Mouse (Mus musculus): ENCODE measurements around the gene Pam. TPM values are rescaled to one million over a fixed set of nuclear protein-coding genes. Genes with fewer than 3 reads are reported as not detected.

Pam gene
- polyA plus RNA-seq, 1 experiment from 2014 or later, result 30.7 TPM

GRCm38 (mm10) chr1:98068177-98068576 lies 27.3 kb downstream of the Pam start:
- no peaks in the 10 kb centered on the region for H3K36me3 ChIP-seq (ENCODE audit: control insufficient read depth, insufficient read depth, low read length)
- no peak overlapping the region for H3K27ac ChIP-seq (ENCODE audit: low read length)
- H3K9me3 ChIP-seq (ENCODE audit: control insufficient read depth, low read length), result no peaks in the 10 kb centered on the region
- H3K4me3 ChIP-seq (ENCODE audit: low read length), result no peak overlapping the region
- H3K27me3 ChIP-seq (replicated peaks; ENCODE audit: control insufficient read depth, insufficient read depth, low read length), result no peaks in the 10 kb centered on the region
- H3K4me2 ChIP-seq (ENCODE audit: low read depth, low read length), result no peak overlapping the region
- 81% methylated on average over 4 of the region's 4 CpGs for WGBS
- H3K9ac ChIP-seq (ENCODE audit: low read depth, low read length), result no peak overlapping the region
- no peak for ATAC-seq
- H3K4me1 ChIP-seq (ENCODE audit: control insufficient read depth, insufficient read depth, low read length), result peaks cover 4% of the 10 kb centered on the region

- Histone ChIP-seq H3K9me3 (ENCODE audit: control insufficient read depth, low read length) (no peaks in the 10 kb centered on the region), H3K9ac (ENCODE audit: low read depth, low read length) (no peak overlapping the region), H3K4me1 (ENCODE audit: control insufficient read depth, insufficient read depth, low read length) (0 out of 2 replicates have a peak, but pooled peaks cover 5% of the 10 kb centered on the region), H3K27ac (ENCODE audit: low read length) (no peak overlapping the region), H3K4me3 (ENCODE audit: low read length) (no peak overlapping the region), H3K36me3 (ENCODE audit: control insufficient read depth, insufficient read depth, low read length) (no peaks in the 10 kb centered on the region), H3K4me2 (ENCODE audit: low read depth, low read length) (no peak overlapping the region), H3K27me3 (replicated peaks; ENCODE audit: control insufficient read depth, insufficient read depth, low read length) (no peaks in the 10 kb centered on the region)
- ATAC-seq, result peak; percentile 60; the same call in 1 of the 2 replicates
- WGBS, result 18% methylated on average over 2 of the region's 2 CpGs
Measured at GRCm38 (mm10) chr1:98062074-98062473, 33.4 kb downstream of the Pam start.

GRCm38 (mm10) chr1:98059401-98059800 lies 36.0 kb downstream of the Pam start:
- no peaks in the 10 kb centered on the region for H3K9me3 ChIP-seq (ENCODE audit: control insufficient read depth, low read length)
- no peak overlapping the region for H3K27ac ChIP-seq (ENCODE audit: low read length)
- no peak overlapping the region for H3K4me3 ChIP-seq (ENCODE audit: low read length)
- no peak overlapping the region for H3K4me2 ChIP-seq (ENCODE audit: low read depth, low read length)
- ATAC-seq, result no peak
- no peak overlapping the region for H3K9ac ChIP-seq (ENCODE audit: low read depth, low read length)
- no peaks in the 10 kb centered on the region for H3K36me3 ChIP-seq (ENCODE audit: control insufficient read depth, insufficient read depth, low read length)
- 83% methylated on average over 1 of the region's 1 CpGs for WGBS
- H3K27me3 ChIP-seq (replicated peaks; ENCODE audit: control insufficient read depth, insufficient read depth, low read length), result no peaks in the 10 kb centered on the region
- 0 out of 2 replicates have a peak, but pooled peaks cover 5% of the 10 kb centered on the region for H3K4me1 ChIP-seq (ENCODE audit: control insufficient read depth, insufficient read depth, low read length)

GRCm38 (mm10) chr1:98056996-98057945 lies 38.2 kb downstream of the Pam start:
- WGBS, result 60% methylated on average over 11 of the region's 11 CpGs
- Histone ChIP-seq H3K36me3 (ENCODE audit: control insufficient read depth, insufficient read depth, low read length) (no peaks in the 10 kb centered on the region), H3K4me2 (ENCODE audit: low read depth, low read length) (no peak overlapping the region), H3K9ac (ENCODE audit: low read depth, low read length) (no peak overlapping the region), H3K27ac (ENCODE audit: low read length) (no peak overlapping the region), H3K27me3 (replicated peaks; ENCODE audit: control insufficient read depth, insufficient read depth, low read length) (no peaks in the 10 kb centered on the region), H3K9me3 (ENCODE audit: control insufficient read depth, low read length) (no peaks in the 10 kb centered on the region), H3K4me3 (ENCODE audit: low read length) (no peak overlapping the region), H3K4me1 (ENCODE audit: control insufficient read depth, insufficient read depth, low read length) (no peaks in the 10 kb centered on the region)
- ATAC-seq, result no peak

- ATAC-seq, result no peak
Measured at GRCm38 (mm10) chr1:98056277-98056676, 39.2 kb downstream of the Pam start.

GRCm38 (mm10) chr1:98055591-98055990 lies 39.9 kb downstream of the Pam start:
- no peak for ATAC-seq
- Histone ChIP-seq H3K4me1 (ENCODE audit: control insufficient read depth, insufficient read depth, low read length) (0 out of 2 replicates have a peak, but pooled peaks cover 2% of the 10 kb centered on the region), H3K4me3 (ENCODE audit: low read length) (no peak overlapping the region), H3K9me3 (ENCODE audit: control insufficient read depth, low read length) (no peaks in the 10 kb centered on the region), H3K27ac (ENCODE audit: low read length) (no peak overlapping the region), H3K36me3 (ENCODE audit: control insufficient read depth, insufficient read depth, low read length) (no peaks in the 10 kb centered on the region), H3K9ac (ENCODE audit: low read depth, low read length) (no peak overlapping the region), H3K4me2 (ENCODE audit: low read depth, low read length) (no peak overlapping the region), H3K27me3 (replicated peaks; ENCODE audit: control insufficient read depth, insufficient read depth, low read length) (no peaks in the 10 kb centered on the region)
- 96% methylated on average over 8 of the region's 8 CpGs for WGBS

More at GRCm38 (mm10) chr1:98056277-98056676, 39.2 kb downstream of the Pam start:
- no peaks in the 10 kb centered on the region for H3K4me1 ChIP-seq (ENCODE audit: control insufficient read depth, insufficient read depth, low read length)
- no peaks in the 10 kb centered on the region for H3K9me3 ChIP-seq (ENCODE audit: control insufficient read depth, low read length)
- no peak overlapping the region for H3K27ac ChIP-seq (ENCODE audit: low read length)
- H3K4me3 ChIP-seq (ENCODE audit: low read length), result no peak overlapping the region
- H3K4me2 ChIP-seq (ENCODE audit: low read depth, low read length), result no peak overlapping the region
- no peaks in the 10 kb centered on the region for H3K27me3 ChIP-seq (replicated peaks; ENCODE audit: control insufficient read depth, insufficient read depth, low read length)
- 72% methylated on average over 6 of the region's 6 CpGs for WGBS
- no peaks in the 10 kb centered on the region for H3K36me3 ChIP-seq (ENCODE audit: control insufficient read depth, insufficient read depth, low read length)
- no peak overlapping the region for H3K9ac ChIP-seq (ENCODE audit: low read depth, low read length)

- no peak overlapping the region for H3K4me2 ChIP-seq (ENCODE audit: low read depth, low read length)
- 53% methylated on average over 3 of the region's 3 CpGs for WGBS
- no peak overlapping the region for H3K9ac ChIP-seq (ENCODE audit: low read depth, low read length)
- H3K4me1 ChIP-seq (ENCODE audit: control insufficient read depth, insufficient read depth, low read length), result 0 out of 2 replicates have a peak, but pooled peaks cover 2% of the 10 kb centered on the region
- H3K27me3 ChIP-seq (replicated peaks; ENCODE audit: control insufficient read depth, insufficient read depth, low read length), result no peaks in the 10 kb centered on the region
- H3K4me3 ChIP-seq (ENCODE audit: low read length), result no peak overlapping the region
- H3K27ac ChIP-seq (ENCODE audit: low read length), result no peak overlapping the region
- H3K36me3 ChIP-seq (ENCODE audit: control insufficient read depth, insufficient read depth, low read length), result no peaks in the 10 kb centered on the region
- no peaks in the 10 kb centered on the region for H3K9me3 ChIP-seq (ENCODE audit: control insufficient read depth, low read length)
- no peak for ATAC-seq
Measured at GRCm38 (mm10) chr1:98053994-98054393, 41.5 kb downstream of the Pam start.

GRCm38 (mm10) chr1:98053447-98053846 lies 42.0 kb downstream of the Pam start:
- Histone ChIP-seq H3K27ac (ENCODE audit: low read length) (no peak overlapping the region), H3K4me1 (ENCODE audit: control insufficient read depth, insufficient read depth, low read length) (0 out of 2 replicates have a peak, but pooled peaks cover 2% of the 10 kb centered on the region), H3K4me3 (ENCODE audit: low read length) (no peak overlapping the region), H3K27me3 (replicated peaks; ENCODE audit: control insufficient read depth, insufficient read depth, low read length) (no peaks in the 10 kb centered on the region), H3K4me2 (ENCODE audit: low read depth, low read length) (no peak overlapping the region), H3K36me3 (ENCODE audit: control insufficient read depth, insufficient read depth, low read length) (no peaks in the 10 kb centered on the region), H3K9ac (ENCODE audit: low read depth, low read length) (no peak overlapping the region), H3K9me3 (ENCODE audit: control insufficient read depth, low read length) (no peaks in the 10 kb centered on the region)
- 89% methylated on average over 2 of the region's 2 CpGs for WGBS
- ATAC-seq, result no peak

- Histone ChIP-seq H3K27me3 (replicated peaks; ENCODE audit: control insufficient read depth, insufficient read depth, low read length) (no peaks in the 10 kb centered on the region), H3K9me3 (ENCODE audit: control insufficient read depth, low read length) (no peaks in the 10 kb centered on the region), H3K9ac (ENCODE audit: low read depth, low read length) (no peak overlapping the region), H3K4me3 (ENCODE audit: low read length) (no peak overlapping the region), H3K4me1 (ENCODE audit: control insufficient read depth, insufficient read depth, low read length) (0 out of 2 replicates have a peak, but pooled peaks cover 4% of the 10 kb centered on the region), H3K36me3 (ENCODE audit: control insufficient read depth, insufficient read depth, low read length) (no peaks in the 10 kb centered on the region), H3K4me2 (ENCODE audit: low read depth, low read length) (no peak overlapping the region), H3K27ac (ENCODE audit: low read length) (no peak overlapping the region)
- 91% methylated on average over 4 of the region's 4 CpGs for WGBS
- ATAC-seq, result no peak
Measured at GRCm38 (mm10) chr1:98052775-98053174, 42.7 kb downstream of the Pam start.

All from intestine, embryonic 16.5 days (tissue).